Mouse (Mus musculus) C2C12 (cell line): Measurements from ENCODE around the gene Fyn.

Experiments
- CEBPB ChIP-seq: IDR thresholded peaks from one replicate; pipeline ENCODE4 v1.6.1; 2011; ENCODE audit warnings: low read depth, mild to moderate bottlenecking, control low read depth, moderate library complexity
- CTCF ChIP-seq: IDR thresholded peaks from one replicate; pipeline ENCODE4 v1.5.1; 2011; ENCODE audit not compliant: control insufficient read depth, insufficient read depth, insufficient read length
- FOSL1 ChIP-seq: IDR thresholded peaks from one replicate; pipeline ENCODE4 v1.8.0; 2011; ENCODE audit warnings: mild to moderate bottlenecking, low read length; ENCODE audit not compliant: poor library complexity, insufficient read depth, severe bottlenecking
- MAX ChIP-seq: IDR thresholded peaks from one replicate; pipeline ENCODE4 v1.6.1; 2011; ENCODE audit warnings: mild to moderate bottlenecking, control low read depth
- MYOD1 ChIP-seq: IDR thresholded peaks from one replicate; pipeline ENCODE4 v1.6.1; 2011; ENCODE audit warnings: low read depth; ENCODE audit not compliant: control insufficient read depth, insufficient read length
- MYOG ChIP-seq: IDR thresholded peaks from one replicate; pipeline ENCODE4 v1.6.1; 2011; ENCODE audit not compliant: control insufficient read depth, insufficient read length; ENCODE audit errors: extremely low read depth
- USF1 ChIP-seq: IDR thresholded peaks from one replicate; pipeline ENCODE4 v1.6.1; 2011; ENCODE audit warnings: low read depth, mild to moderate bottlenecking, control low read depth, moderate library complexity

DNA sequence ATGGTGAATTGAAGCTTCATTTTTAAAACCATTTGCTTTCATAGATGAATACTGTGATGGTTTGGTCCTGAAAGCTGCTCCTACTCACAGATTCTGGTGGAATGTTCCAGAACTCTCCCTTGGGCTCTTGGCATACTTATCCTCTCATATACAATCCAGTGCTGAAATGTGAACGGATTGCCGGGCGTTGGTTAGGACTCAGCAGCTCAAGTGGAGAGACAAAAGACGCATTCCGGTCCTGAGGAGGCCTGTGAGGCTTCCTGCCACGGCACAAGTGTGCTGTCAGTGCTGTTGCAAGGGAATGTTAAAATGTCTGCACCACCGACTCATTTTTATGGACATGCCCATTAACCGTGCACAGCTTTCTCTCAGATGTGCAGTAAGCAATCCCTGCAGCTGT, 155.7 kb downstream of the Fyn start:
- TF ChIP-seq CTCF (no peak), MAX (no peak), CEBPB (no peak), FOSL1 (no peak), USF1 (no peak), MYOD1 (no peak), MYOG (no peak)
